Mouse (Mus musculus) adrenal gland, postnatal 36 days (tissue): ENCODE results near the gene Serinc3. TPM values are rescaled to one million over a fixed set of nuclear protein-coding genes. Genes with fewer than 3 reads are reported as not detected.
"Not testable (repeated sequence)": the region's sequence is repeated elsewhere in the genome, so short reads cannot be mapped to it uniquely, and the experiment has no call there.

Source experiments
- DNase-seq, 2 experiments: peaks; one replicate each; pipeline ENCODE4 v3.0.0; 2021; ENCODE audit warnings: mixed read lengths in 1 of 2
- total RNA-seq, 2 experiments: library from RNA; stranded (reverse); gene quantifications; 2 replicates each; pipeline ENCODE4 v1.2.3; 2021

Serinc3 gene
- total RNA-seq, 2 experiments from 2014 or later = 565 to 629 TPM

GRCm38 (mm10) chr2:163662698-163663221 is 17.8 kb upstream of the Serinc3 start:
- no peak for DNase-seq

GRCm38 (mm10) chr2:163662076-163662475 is 17.1 kb upstream of the Serinc3 start:
- DNase-seq = no peak

DNA sequence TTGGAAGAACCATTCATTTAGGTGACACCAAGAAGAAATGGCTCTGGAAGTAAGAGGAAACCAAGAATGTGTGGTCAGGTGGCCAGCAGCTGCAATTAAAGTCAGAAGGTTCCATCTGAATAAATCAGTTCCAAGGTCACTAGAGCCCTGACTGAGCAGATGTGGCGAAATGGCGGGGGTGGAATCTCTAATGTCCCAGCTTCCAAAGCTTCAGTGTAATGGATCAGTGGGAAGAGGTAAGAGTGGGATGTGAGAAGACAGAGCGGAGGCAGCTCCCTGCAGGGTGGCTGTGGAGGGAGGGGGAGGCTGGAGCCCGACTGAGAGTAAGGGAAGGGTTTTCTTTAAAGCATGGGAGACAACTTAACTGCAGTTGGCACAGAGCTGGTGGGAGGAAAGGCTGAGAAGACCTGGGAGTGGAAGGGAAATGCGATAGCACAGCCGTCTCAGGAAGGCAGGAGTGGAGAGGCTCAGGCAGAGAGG is 16.5 kb upstream of the Serinc3 start:
- DNase-seq = peak; percentile 39 to 45

GRCm38 (mm10) chr2:163660103-163660701 is 15.3 kb upstream of the Serinc3 start:
- DNase-seq = no peak

- DNase-seq = no peak
Measured at GRCm38 (mm10) chr2:163659431-163659830, 14.5 kb upstream of the Serinc3 start.

DNA sequence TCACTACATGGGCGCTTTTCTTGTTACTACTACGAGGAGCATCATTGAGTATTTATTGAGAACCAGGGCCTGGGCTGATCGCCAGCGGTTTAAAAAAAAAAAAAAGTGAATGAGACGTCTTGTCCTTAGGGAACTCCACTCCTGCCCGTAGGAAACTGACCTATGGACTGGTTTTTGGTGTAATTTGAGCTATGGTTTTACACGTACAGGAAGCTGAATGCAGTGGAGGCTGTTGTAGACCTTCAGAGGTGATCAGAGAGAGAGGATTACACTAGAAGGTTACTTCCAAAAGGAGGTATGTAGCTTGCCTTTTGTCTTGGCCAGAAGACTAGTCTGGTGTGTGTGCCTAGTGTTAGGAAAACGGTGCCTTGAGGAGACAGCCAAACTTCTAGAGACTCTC is 14.0 kb upstream of the Serinc3 start:
- peak in 1 of 2 experiments; percentile 61 for DNase-seq

- peak; percentile 91 to 94 for DNase-seq
Measured at GRCm38 (mm10) chr2:163657975-163658886, 13.3 kb upstream of the Serinc3 start, which contains the start of gene Pkig. Pkig (plus strand) TSS chr2:163658386.

DNA sequence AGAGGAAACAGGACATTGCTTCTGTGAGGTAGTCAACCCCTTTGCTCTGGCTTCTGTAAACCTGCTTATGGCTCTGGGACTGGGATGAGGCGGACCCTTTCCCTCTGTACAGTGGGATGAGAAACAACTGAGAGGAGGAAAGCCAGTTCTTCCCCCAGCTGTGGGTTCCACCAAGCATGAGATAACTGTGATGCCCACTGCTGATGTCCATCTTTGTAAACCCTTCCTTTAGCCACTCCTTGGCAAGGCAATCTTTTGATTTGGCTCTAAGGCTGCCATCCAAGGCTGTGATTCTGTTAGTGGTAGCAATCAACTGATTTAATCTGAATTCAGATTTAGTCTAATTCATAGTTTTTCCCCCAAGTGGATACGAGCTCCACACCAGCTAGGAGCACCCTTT is 12.6 kb upstream of the Serinc3 start:
- DNase-seq = no peak

GRCm38 (mm10) chr2:163655699-163656098 is 10.8 kb upstream of the Serinc3 start:
- DNase-seq = not testable (repeated sequence)

GRCm38 (mm10) chr2:163646461-163647080 is 1.6 kb upstream of the Serinc3 start:
- no peak for DNase-seq

- DNase-seq = peak in 1 of 2 experiments; percentile 11
Measured at GRCm38 (mm10) chr2:163645700-163646460, 949 bp upstream of the Serinc3 start.

- no peak for DNase-seq
Measured at GRCm38 (mm10) chr2:163644047-163644446, 884 bp downstream of the Serinc3 start.

DNA sequence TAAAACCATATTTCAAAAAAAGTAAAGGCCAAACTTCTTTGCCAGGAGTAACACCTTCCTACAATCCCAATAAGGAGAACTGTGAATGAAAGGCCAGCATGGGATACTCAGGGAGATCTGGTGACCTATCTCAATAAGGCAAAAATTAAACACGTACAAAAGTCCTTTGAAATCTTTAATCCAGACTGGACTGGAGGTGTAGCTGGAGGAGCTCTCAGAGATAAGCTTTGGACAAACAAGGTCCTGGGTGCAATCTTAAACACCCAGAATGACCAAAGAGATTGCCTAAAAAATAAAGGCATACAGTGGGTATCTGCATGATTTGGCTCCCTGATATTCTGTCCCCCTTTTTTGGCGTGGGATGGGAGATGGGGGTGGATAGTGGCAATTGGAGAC is 1.4 kb downstream of the Serinc3 start:
- no peak for DNase-seq

DNA sequence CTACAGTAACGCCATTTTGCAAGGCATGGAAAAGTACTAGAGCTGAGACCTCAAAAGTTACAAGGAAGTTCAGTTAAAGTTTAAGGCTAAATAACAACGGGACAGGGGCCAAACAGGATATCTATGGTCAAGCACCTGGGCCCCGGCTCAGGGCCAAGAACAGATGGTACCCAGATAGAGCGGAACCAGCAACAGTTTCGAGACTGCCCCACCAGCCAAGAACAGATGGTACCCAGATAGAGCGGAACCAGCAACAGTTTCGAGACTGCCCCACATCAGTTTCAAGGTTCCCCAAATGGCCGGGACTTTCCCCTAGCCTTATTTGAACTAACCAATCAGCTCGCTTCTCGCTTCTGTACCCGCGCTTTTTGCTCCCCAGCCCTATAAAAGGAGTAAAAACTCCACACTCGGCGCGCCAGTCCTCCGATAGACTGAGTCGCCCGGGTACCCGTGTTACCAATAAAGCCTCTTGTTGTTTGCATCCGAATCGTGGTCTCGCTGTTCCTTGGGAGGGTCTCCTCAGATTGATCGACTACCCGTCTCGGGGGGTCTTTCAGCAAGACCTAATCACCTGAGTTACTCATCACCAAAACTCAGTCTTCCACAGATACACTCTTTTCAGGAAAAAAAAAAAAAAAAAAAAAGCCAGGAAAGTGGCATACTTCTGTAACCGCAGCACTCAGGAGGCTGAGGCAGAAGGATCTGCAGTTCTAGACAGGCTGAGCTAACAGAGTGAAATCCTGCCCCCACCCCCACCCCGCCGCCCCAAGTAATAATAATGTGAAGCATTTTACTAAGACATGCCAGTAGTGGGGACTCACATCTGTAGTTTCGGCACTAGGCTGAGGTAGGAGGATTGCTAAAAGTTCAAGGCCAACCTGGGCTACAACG is 2.0 kb downstream of the Serinc3 start:
- peak; percentile 56 to 59 for DNase-seq

DNA sequence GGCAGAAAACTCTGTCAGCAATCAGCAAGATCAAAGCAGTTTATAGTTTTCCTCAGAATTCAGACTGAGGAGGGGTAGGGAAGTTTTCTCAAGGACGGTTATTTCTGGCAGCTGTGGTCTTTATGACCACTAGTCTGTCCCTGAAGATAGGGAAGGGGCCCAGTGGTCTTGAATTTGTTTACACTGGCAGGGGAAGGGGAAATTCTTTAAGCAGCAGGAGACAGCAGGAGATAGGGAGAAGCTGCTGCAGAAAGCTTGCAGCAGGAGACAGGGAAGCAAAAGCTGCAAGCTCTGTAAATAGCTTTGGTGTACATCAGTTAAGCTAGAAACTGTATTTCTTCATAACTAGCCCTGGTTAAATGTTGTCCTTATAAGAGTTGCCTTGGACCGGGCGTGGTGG is 3.2 kb downstream of the Serinc3 start:
- no peak for DNase-seq

DNA sequence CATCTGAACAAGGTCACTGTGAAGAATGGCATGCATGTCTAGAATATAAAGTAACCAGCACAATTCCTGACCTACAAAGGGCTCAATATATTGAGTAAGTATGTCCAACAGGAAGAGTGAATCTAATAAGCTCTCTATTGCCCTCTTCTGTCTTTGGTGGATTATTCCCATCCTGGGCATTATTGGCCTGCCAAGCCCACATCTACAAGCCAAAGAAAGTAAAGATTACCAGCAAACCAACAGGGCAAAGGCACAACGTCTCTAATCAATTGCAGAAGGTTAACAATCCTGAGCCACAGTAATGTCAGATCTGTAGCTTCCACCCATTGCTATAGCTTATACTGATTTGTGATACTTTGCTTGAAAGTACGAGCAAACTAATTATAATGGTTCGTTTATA is 4.4 kb downstream of the Serinc3 start:
- DNase-seq = no peak

DNA sequence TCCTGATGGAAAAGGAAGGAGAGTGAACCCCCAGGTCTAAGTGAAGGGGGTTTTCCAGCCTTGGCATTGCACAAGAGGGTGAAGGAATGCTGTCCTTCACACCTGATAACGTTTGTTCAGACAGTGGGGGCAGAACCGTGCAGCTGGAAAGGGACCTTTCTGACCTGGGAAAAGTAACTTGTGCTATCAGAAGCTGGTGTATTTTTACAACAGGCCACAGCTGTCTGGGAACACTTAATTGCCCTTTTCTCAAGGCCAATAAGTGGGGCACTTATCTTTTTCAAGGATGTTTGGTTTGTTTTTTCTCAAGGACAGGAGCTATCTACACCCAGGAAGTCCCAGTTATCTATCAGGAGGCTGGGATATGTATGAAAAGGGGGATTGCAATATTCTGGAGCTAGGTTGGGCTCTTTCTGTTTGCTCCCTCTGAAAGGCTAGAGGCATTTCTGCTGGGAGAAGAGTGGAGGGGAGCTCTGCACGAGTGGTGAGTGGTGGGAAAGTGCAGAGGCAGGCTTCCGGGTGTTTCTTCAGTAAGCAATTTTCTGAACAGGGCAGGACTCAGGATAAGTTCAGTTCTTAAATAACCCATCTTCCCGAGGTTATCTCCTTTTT is 7.2 kb downstream of the Serinc3 start:
- DNase-seq = no peak

- no peak for DNase-seq
Measured at GRCm38 (mm10) chr2:163636057-163636456, 8.9 kb downstream of the Serinc3 start.

- no peak for DNase-seq
Measured at GRCm38 (mm10) chr2:163634211-163634610, 10.7 kb downstream of the Serinc3 start.

- no peak for DNase-seq
Measured at GRCm38 (mm10) chr2:163631715-163632114, 13.2 kb downstream of the Serinc3 start.
